Mouse (Mus musculus) cerebellum, postnatal 25 days (tissue): ENCODE results near the gene Eva1b.
"Not testable (repeated sequence)": the region's sequence is repeated elsewhere in the genome, so short reads cannot be mapped to it uniquely, and the experiment has no call there.

Experiments used
- DNase-seq, 2 experiments: peaks; one replicate each; pipeline ENCODE4 v3.0.0; 2021; ENCODE audit warnings: mixed read lengths in 2 of 2

The Eva1b gene

DNA sequence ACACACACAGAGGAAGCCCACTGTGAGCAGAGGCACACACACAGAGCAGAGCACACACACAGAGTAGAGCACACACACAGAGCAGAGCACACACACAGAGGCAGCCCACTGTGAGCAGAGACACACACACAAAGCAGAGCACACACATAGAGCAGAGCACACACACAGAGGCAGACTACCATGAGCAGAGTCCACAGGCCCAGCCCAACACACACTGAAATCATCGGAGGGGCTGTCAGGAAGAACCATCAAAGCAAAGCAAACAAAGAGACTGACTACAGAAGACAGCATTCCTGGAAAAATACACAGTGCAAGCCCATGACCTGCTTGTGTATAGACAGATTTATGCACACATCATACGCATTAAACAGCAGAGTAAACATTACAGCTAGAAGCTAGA, 8.3 kb downstream of the Eva1b start:
- no peak for DNase-seq

DNA sequence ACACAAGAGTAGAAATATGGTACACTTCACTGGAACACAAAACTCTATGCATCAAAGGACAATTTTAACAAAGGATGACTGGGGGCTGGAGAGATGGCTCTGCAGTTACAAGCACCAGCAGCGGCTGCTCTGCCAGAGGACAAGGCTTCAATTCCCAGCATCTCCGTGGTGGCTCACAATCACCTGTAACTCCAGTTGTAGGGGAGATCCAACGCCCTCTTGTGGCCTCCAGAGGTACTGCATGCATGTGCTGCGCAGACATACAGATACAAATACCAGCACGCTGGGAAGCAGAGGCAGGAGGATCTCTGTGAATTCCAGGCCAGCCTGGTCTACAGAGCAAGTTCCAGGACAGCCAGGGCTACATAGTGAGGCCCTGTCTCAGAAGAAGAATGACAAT, 9.1 kb downstream of the Eva1b start:
- no peak for DNase-seq

DNA sequence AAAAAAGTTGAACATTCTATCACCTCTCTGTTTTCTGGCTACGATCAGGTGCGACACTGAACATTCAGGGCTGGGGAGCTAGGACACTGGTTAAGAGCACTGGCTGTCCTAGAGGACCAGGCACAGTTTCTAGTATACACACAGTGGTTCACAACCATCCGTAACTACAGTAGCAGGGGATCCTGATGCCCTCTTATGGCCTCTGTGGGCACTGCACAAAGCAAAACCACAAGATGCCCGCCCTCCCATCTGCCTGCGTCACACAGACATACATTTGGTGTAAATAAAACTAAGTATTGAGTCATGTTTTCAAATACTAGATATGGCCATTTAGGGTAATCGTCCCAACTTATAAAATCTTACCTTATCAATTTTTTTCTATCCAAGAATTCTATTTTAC, 10.0 kb downstream of the Eva1b start:
- no peak for DNase-seq

DNA sequence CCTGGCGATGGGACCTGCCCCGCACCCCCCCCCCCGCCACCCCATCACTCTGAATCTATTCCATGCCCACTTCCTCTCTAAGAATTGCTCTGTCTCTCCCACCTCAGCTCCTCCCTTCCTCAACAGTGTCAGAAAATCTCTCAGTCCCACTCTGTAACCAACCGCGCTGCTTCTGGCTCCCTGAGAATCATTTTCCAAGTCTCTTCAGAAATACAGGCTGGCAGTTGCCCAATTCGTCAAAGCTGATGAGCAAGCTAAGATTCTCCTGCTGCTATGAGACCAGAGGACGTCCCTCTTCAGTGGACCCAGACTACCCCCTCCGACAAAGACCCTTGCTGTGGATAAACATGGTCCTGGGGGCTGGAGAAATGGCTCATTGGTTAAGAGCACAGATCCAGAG, 11.9 kb downstream of the Eva1b start:
- no peak for DNase-seq

DNA sequence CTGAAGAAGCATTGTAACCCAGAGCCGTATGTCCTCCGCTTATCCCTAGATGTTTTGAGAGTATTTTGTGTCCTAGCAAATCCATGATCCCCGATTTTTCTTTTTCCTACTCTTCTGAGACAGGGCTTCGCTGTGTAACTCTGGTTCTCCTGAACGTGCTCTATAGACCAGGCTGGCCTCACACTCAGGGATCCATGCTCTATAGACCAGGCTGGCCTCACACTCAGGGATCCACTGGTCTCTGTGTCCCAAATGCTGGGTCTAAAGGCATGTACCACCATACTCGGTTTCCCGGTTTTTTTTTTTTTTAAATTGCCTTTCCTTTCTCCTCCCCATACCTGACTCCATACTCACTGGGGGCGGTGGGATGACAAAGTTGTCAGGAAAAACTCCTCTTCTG, 13.4 kb downstream of the Eva1b start:
- DNase-seq, result no peak

DNA sequence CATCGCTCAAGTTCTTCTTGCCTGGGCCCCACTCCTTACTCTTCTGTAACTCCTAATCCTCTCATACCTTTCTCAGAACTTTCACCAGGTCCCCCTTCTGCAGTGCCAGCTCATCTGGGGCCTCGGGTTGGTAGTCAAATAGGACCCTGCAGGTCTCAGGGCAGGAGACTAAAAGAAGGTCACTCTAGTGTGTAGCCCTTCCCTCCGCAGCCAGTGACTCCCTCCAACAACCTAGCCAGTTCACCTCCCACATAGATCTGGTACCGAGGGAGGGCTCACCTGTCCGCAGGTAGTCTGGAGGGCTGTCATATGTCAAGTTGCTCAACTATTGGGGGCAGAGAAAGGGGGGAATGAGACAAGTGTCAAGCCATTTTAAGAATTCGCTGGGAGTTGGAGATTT, 13.9 kb downstream of the Eva1b start:
- DNase-seq, result no peak

DNA sequence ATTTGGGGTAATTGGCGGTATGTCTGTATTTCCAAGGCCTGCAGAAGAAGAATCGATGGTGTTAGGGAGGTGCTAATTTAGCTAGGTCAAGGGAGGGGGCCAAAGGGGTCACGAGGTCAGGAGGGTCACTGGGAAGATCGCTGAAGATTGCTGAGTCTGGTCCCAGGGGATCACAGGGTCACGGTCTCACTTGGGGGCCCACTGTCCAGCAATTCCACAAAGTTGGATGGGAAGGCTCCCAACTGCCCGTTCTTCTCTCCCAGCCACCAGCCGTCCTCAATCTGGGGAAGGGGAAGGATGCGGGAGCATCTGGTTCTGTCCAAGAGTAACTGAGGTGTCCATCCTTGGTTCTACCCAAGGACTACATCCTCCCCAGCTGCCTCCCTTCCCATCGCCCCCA, 14.4 kb downstream of the Eva1b start:
- DNase-seq, result no peak

DNA sequence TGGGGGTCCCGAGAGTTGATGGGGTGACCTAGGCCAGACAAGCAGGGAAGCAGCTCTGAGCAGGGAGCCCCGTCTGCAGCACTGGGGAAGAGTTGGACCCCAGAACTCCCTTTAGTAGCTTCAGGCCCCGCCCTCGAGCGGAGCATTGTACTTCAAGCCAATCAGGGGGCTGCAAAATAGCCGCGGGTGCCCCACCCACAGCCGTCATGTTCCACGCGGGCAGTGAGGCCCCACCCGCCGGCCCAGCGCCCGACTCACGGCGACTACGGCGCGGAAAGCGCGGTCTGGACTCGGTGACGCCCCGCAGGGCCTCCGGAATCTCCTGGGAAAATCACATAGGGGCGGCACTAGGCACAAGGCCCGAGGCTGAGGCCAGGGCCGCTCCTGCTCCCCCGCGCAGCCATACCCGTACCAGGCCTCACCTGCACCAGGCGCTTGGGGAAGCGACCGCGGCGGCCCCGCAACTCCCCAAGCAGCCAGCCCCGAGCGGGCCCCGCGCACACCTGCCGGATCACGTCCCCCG, 15.1 kb downstream of the Eva1b start:
- DNase-seq, result peak; percentile 85 to 90

DNA sequence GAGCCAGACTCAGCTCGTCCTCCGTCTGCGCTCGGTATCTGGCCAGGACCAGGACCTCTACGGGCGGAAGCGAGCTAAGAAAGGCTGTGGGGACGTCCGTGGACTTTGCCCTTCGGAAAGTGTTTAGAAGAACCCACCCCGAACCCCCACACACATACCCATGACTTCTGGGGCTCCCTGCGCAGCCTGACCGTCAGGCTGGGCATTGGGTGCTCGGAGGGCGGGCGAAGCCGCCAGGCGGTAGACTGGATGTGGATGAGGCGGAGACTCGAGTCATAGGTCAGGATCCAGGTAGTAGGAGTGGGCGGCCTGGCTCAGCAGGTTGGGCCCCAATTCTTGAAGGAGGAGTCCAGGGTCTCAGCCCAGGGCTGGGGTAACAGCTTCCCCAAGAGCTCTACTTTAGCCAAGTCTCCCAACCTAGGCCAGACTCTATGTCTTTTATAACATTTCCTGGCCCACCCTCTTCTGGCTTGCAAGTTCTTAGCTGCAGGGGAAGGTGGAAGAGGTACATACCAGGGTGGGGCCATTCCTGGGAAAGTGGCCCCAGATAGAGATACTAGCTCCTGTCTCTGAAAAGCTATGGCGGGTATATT, 15.6 kb downstream of the Eva1b start, which contains the start of gene Sh3d21:
Gene Sh3d21, minus strand, starts transcription at position 425 of the 593 bp plus-strand sequence.
- DNase-seq, result no peak

DNA sequence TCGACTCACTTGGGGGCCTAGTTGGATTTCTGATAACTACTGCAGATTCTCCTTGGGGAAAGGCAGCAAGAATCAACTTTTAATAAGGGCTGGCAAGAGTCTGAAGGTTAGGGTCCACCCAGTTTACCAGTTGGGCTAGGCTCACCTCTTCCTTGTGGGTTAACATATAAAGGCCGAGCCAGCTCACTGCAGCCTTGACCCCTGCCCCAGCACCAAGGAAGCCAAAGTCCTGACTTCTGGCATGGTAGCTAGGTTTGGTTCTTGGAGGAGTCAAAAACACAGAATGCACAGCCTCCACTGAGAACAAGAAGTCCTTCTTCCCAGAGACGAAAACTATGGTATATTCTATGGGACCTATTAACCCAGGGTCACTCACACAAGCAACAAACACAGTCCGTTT, 16.1 kb downstream of the Eva1b start:
- no peak for DNase-seq

DNA sequence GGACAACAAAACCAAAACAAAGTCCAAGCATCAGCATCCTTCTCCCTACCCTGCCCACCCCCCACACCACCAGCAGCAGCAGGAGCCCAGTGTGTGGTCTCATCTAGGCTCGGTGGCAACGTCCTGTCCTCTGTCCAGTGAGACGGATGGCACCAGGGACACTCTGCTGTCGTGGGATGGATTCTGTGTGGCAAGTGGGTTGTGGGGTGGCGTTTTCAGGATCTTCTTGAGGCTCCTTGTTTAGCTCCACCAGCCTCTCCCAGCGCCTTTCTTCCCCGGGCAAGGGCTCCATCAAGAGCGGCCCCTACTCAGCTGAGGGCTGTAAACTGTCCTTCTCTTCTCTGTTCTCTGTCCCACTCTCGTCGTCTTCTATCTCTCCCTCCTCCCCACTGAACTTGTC, 17.5 kb downstream of the Eva1b start:
- DNase-seq, result not testable (repeated sequence)

DNA sequence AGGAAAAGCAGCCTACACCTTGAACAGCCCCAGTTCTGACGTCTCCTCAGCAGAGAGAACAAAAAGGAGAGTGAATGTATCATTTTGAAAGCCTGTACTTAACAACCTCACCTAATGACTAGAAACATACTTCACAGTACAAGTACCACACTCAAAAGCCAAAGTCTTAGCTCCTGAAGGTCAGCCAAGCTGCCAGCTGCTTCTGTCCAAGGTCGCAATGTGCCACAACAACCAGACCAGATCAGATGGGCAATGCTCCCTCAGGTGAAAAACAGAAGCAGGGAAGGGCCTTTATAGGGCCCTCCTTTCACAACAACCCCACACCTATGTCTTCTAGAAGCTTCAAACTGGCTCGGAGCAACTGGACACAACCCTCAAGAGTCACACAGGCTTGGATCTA, 18.5 kb downstream of the Eva1b start:
- DNase-seq, result no peak

DNA sequence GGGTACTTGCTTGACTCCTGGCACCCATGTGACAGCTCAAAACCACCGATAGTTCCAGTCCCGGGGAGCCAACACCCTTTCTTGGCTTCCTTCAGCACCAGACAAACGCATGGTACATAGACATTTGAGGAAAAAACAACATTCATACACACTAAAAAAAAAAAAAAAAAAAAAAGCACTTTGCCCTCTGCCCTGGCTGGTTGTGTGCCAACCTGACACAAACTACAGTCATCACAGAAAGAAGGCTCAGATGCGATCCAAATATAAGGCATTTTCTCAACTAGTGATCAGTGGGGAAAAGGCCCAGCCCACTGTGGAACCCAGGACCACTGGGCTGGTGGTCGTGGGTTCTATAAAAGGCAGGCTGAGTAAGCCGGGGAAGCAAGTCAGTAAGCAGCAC, 21.3 kb downstream of the Eva1b start:
- no peak for DNase-seq

DNA sequence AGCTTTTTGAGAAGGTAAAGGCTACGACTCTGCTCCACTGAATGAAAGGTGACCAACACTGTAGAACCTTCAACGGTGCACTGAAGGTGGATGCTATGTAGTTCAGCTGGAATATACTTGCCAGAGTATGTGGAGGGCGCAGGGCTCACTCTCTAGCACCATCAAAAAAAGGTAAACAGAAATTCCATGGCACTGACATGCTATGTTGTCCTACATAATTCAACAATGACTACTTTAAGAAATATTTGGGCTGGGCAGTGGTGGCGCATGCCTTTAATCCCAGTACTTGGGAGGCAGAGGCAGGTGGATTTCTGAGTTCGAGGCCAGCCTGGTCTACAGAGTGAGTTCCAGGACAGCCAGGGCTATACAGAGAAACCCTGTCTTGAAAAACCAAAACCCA, 23.2 kb downstream of the Eva1b start:
- not testable (repeated sequence) for DNase-seq

DNA sequence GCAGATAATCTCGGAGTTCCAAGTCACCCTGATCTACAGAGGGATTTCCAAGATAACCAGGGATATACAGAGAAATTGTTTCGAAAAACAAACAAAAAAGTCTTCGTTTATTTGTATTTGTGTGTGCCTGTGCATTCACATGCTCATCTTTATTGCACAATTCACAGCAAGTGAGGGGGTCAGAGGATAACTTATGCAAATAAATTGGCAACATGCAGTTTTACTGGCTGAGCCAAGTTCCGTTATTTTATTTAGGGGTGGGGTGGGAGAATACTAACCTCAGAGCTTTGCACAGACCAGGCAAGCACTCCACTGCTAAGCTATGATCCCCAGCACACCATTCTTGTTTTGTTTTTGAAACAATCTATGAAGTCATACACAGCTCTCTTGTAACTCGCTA, 26.3 kb downstream of the Eva1b start:
- no peak for DNase-seq

DNA sequence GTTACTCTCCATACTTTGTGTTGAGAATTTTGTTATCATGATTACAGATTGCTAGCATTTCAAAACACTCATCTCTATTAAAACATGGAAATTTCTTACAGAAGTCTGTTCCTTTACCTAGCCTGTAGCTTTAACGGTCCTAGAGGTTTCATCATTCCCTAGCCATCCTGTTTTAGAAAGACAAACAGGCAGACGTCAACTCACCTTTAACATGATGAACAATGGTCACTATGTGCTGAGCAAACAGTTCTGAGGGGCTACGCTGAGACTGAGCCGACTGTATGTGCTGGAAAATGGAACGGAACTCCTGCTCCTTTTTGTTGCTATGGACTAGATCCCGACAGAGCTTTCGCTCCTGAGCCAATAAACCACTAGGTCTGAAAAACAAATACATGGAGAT, 28.4 kb downstream of the Eva1b start:
- not testable (repeated sequence) for DNase-seq

DNA sequence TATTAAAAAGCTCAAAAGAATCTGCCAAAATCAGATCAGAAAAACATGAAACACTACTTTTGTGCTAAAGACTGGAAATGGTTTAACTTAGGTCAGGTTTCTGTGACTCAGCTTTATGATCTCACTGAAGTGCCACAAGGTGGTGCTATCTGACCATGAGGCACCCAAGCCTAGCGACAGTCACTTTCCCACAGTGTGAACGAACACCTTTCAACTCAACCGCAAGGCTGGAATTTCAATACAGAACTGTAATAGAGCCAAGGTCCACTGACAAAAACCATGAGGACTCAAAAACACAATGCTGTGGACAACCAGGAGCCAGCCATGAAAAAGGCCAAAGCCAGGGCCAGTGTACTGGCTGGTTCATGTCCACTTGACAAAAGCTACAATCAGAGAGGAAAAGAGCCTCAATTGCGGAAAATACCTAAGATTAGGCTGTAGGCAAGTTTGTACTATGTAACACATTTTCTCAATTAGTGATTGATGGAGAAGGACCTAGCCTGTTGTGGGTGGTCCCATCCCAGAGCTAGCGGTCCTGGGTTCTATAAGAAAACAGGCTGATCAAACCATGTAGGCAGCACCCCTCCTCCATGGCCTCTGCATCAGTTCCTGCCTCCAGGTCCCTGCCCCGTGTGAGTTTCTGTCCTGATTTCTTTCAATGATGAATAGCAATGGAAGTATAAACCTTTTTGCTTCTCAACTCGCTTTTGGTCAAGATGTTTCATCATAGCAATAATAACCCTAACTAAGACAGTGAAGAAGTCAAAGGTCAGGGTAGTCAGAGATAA, 33.8 kb downstream of the Eva1b start:
- DNase-seq, result peak; percentile 53 to 72

DNA sequence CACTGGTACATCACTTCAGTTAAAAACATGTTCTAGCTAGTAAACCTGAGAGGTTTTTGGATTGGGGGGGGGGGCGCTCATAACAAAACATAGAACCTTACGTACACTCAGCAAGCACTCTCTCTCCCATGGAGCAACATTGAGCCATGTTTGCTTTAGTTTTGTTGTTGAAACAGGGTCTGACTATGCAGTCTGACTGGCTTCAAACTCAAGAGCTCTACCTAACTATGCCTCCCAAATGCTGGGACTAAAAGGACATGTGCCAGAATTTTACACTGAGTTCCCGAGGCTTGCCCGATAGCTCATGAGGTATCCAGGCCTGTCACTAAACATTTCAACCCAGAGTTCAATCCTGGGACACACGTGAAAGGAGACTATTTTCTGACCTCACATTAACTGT, 35.5 kb downstream of the Eva1b start:
- DNase-seq, result no peak

DNA sequence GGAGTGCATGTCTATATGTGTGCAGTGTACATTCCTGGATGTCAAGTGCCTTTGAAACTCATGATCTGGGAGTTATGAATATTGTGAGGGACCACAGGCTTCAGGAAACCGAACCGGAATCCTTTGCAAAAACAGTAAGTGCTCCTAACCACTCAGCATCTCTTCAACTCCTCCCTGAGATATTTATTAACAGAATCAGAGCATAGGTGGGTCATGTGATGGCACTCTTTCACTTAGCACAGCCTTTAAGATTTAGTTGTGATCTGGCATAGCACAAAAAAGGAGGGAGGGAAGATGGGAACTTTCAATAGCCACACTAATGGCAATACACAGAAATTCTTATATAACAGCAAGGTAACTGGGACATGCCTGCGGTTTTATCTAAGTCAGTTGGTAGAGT, 39.6 kb downstream of the Eva1b start:
- no peak for DNase-seq

DNA sequence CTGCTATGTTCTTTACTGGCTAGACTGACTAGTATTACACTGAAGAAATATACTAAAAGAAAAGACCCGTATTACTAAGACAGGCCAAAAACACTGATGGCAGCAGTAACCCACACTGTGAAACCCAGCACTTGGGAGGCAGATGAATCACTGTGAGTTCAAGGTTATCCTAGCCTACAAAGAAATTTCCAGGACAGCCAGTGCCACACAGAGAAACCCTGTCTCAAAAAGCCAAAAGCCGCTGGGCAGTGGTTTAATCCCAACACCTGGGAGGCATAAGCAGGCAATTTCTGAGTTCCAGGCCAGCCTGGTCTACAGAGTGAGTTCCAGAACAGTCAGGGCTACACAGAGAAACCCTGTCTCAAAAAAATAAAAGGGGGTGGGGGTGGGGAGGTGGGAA, 43.1 kb downstream of the Eva1b start:
- DNase-seq, result no peak

DNA sequence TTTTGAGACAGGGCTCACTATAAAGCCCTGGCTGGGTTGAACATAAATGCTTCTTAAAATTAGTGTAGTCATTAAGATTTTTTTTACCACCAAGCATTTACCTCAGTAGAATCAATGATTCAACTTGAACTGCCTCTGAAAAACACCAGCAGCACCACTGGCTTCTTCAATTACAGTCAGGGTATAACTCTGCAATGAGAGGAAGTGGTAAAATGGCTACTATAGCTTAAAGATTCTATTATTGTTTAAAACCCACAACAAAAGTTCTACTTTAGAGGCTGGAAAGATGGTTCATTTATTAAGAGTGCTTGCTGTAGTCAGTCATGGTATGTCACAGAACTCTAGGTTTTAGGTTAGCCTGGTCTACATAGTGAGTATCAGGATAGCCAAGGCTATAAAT, 46.7 kb downstream of the Eva1b start:
- DNase-seq, result no peak

DNA sequence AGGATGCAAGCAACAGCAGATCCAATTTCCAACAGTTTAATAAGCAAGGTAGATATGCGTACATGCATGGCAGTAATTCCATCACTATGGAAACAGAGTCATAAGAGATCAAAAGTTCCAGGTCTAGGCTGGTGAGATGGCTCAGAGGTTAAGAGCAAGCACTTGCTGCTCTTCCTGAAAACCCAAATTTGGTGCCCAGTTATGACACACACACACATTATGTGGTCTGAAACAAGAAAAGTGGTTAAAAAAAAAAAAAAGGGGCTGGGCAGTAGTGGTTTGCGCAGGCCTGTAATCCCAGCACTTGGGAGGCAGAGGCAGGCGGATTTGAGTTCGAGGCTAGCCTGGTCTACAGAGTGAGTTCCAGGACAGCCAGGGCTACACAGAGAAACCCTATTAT, 47.4 kb downstream of the Eva1b start:
- no peak for DNase-seq

DNA sequence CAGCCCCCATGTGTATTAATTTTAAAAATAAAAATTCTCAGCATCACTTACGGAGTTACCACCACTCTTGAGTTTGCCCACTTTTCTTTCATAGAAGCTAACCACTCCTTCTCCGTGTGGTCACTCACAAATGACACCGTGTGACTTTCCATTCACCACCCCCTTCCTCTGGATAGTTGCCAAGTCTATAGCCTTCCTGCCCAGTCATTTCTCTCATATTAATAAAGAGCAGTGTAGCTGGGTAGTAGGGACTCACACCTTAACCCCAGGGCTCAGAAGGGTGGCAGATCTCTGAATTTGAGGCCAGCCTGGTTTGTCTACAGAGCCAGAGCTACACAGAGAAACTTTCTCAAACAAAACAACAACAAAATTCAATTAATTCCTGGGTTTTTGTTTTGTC, 49.9 kb downstream of the Eva1b start:
- no peak for DNase-seq
